Mouse (Mus musculus): ENCODE results near the gene Zdhhc14. TPM values are rescaled to one million over a fixed set of nuclear protein-coding genes. Genes with fewer than 3 reads are reported as not detected.
A peak's percentile ranks its signal among the peaks of the same experiment; 100 is the strongest.

The Zdhhc14 gene
- polyA plus RNA-seq, 1 experiment from 2014 or later: 1.4 TPM

DNA sequence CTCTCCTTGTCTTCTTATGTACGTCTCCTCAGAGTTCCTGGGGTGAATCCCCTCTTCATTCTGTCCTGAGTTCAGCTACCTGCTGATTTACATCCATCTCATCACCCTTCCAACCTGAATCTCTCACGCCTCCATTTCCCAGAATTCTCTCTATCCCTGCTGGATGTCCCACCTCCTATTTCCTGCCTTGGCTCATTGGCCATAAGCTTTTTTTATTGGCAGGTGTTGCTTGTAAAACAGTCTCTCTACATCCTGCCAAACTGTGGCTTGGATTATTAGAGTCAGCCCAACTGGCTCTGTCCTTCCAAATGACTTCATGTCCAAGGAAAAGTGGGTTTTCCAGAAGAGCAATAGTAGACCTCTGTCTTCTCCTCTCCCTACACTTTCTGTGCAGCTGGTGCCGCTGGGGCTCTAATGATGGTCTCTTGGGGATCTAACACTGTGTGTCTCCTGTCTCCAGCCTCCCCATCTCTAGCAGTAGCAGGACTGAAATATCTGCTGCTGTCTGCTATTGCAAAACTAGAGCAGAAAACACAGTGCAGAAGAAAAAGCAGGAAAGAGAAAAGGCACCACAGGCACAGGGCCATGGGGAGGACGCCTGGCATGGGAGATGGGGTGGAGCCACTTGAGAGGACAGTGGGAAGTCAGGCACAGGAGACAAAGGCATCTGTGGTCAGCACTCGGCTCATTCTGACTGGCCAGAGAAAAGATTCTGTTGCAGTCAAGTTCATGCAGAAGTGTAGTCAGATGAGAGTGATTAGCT lies 288.0 kb downstream of the Zdhhc14 start:
- H3K27me3 ChIP-seq (replicated peaks; ENCODE audit: control insufficient read depth, insufficient read depth, low read length): no peaks in the 10 kb centered on the region
- no peak overlapping the region for H3K4me3 ChIP-seq (ENCODE audit: low read depth, low read length)
- 83% methylated on average over 5 of the region's 5 CpGs for WGBS
- no peaks in the 10 kb centered on the region for H3K36me3 ChIP-seq (ENCODE audit: control insufficient read depth, insufficient read depth)
- no peak for ATAC-seq
- H3K27ac ChIP-seq (ENCODE audit: low read depth, low read length): no peak overlapping the region
- H3K9me3 ChIP-seq (ENCODE audit: control insufficient read depth): no peaks in the 10 kb centered on the region
- no peak overlapping the region for H3K4me2 ChIP-seq (replicated peaks; ENCODE audit: low read depth)
- TF ChIP-seq CTCF (IDR thresholded peaks at IDR 0.05; ENCODE audit: low read depth): no peak
- no peaks in the 10 kb centered on the region for H3K4me1 ChIP-seq (replicated peaks; ENCODE audit: control insufficient read depth, insufficient read depth, low read length)
- H3K9ac ChIP-seq (ENCODE audit: low read depth, low read length): no peak overlapping the region

DNA sequence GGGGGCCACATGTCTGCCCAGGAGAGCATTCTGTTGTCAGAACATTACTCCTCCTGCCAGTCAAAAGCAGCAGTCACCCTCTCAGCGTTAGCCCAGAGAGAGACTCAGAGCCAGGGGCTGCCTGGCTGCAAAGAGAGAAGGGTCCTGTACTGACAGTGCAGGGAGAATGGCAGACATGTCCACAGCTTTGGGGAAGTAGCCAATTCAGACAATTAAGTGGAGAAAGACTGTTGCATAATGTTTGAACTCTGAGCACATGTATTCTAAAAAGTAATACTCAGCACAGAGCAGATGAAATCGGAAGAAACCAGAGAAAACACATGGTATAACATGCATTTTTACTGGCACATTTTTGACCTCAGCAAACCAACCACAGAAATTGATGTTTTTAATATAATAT lies 292.9 kb downstream of the Zdhhc14 start:
- 53% methylated on average over 2 of the region's 2 CpGs for WGBS
- Histone ChIP-seq H3K9ac (ENCODE audit: low read depth, low read length) (no peak overlapping the region), H3K27me3 (replicated peaks; ENCODE audit: control insufficient read depth, insufficient read depth, low read length) (no peaks in the 10 kb centered on the region), H3K4me2 (replicated peaks; ENCODE audit: low read depth) (no peak overlapping the region), H3K27ac (ENCODE audit: low read depth, low read length) (no peak overlapping the region), H3K9me3 (ENCODE audit: control insufficient read depth) (no peaks in the 10 kb centered on the region), H3K4me1 (replicated peaks; ENCODE audit: control insufficient read depth, insufficient read depth, low read length) (no peaks in the 10 kb centered on the region), H3K36me3 (ENCODE audit: control insufficient read depth, insufficient read depth) (no peaks in the 10 kb centered on the region), H3K4me3 (ENCODE audit: low read depth, low read length) (no peak overlapping the region)
- TF ChIP-seq CTCF (IDR thresholded peaks at IDR 0.05; ENCODE audit: low read depth): no peak
- no peak for ATAC-seq

DNA sequence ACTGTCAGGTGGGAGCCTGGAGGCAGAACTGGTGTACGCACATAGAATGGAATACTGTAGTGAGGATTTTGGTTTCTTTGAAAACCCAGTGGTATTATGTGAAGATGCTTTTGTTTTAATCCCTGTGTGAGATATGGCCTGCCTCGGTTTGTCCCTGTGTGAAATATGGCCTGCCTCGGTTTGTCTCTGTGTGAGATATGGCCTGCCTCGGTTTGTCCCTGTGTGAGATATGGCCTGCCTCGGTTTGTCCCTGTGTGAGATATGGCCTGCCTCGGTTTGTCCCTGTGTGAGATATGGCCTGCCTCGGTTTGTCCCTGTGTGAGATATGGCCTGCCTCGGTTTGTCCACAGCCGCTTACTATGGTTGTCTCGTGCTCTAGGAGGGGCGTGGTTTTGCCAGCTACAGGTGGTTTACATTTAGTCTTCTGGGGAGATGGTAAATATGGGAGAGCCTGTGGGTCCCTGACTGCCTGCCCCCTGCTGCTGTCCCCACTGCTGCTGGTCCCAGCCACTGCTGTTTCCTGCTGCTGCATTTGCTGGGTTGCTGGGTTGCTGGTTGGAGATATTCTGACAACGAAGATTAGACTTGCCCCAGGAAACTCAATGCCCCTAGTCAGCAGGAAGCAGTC lies 299.9 kb downstream of the Zdhhc14 start:
- Histone ChIP-seq H3K27ac (ENCODE audit: low read depth, low read length) (no peak overlapping the region), H3K4me2 (replicated peaks; ENCODE audit: low read depth) (no peak overlapping the region), H3K36me3 (ENCODE audit: control insufficient read depth, insufficient read depth) (no peaks in the 10 kb centered on the region), H3K9ac (ENCODE audit: low read depth, low read length) (no peak overlapping the region), H3K4me1 (replicated peaks; ENCODE audit: control insufficient read depth, insufficient read depth, low read length) (no peaks in the 10 kb centered on the region), H3K4me3 (ENCODE audit: low read depth, low read length) (no peak overlapping the region), H3K9me3 (ENCODE audit: control insufficient read depth) (no peaks in the 10 kb centered on the region), H3K27me3 (replicated peaks; ENCODE audit: control insufficient read depth, insufficient read depth, low read length) (no peaks in the 10 kb centered on the region)
- 90% methylated on average over 12 of the region's 12 CpGs for WGBS
- ATAC-seq: no peak
- no peak for TF ChIP-seq CTCF (IDR thresholded peaks at IDR 0.05; ENCODE audit: low read depth)

DNA sequence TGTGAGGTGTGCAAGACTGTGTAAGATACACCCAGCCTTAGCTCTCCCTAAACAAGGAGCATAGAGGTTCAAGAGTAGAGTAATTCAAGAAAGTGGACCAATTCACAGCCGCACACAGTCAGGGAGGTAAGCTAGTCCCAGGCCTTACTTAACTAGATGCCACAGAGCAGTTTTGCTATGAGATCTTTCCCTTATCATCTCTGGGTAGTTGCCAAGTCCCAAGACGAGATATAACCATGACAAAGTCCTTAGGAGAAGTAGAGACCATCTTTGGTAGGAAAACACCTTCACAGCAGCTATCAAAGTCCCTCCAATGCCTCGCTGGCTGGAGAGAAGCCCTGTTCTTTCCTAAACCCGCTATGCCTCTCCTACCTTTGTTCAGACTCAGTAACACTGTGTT lies 301.2 kb downstream of the Zdhhc14 start:
- no peaks in the 10 kb centered on the region for H3K4me1 ChIP-seq (replicated peaks; ENCODE audit: control insufficient read depth, insufficient read depth, low read length)
- no peaks in the 10 kb centered on the region for H3K36me3 ChIP-seq (ENCODE audit: control insufficient read depth, insufficient read depth)
- no peak for ATAC-seq
- 59% methylated on average over 4 of the region's 4 CpGs for whole genome bisulfite sequencing
- no peak for TF ChIP-seq CTCF (IDR thresholded peaks at IDR 0.05; ENCODE audit: low read depth)
- H3K9ac ChIP-seq (ENCODE audit: low read depth, low read length): no peak overlapping the region
- no peaks in the 10 kb centered on the region for H3K9me3 ChIP-seq (ENCODE audit: control insufficient read depth)
- peak overlapping the region; percentile 60; the same call in 1 of the 2 replicates for H3K27ac ChIP-seq (ENCODE audit: low read depth, low read length)
- no peak overlapping the region for H3K4me2 ChIP-seq (replicated peaks; ENCODE audit: low read depth)
- H3K4me3 ChIP-seq (ENCODE audit: low read depth, low read length): no peak overlapping the region
- no peaks in the 10 kb centered on the region for H3K27me3 ChIP-seq (replicated peaks; ENCODE audit: control insufficient read depth, insufficient read depth, low read length)

DNA sequence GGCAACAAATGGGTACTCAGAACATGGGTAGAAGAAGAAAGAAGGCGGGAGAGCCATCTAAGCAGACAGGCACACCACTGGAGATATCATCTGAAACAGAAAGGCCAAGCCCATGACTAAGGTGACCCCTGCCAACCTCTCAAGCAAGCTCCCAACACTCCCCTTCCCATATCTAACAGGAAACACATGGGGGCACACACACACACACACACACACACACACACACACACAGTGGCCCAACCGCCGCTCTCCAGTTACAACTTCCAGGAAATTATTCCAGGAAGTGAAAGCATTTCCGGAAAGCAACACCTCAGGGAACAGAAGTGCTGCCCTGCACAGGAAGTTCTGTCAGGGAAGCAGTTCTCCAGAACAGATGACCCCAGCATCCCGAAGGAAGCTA lies 301.9 kb downstream of the Zdhhc14 start:
- ATAC-seq: no peak
- Histone ChIP-seq H3K27me3 (replicated peaks; ENCODE audit: control insufficient read depth, insufficient read depth, low read length) (no peaks in the 10 kb centered on the region), H3K4me2 (replicated peaks; ENCODE audit: low read depth) (no peak overlapping the region), H3K4me1 (replicated peaks; ENCODE audit: control insufficient read depth, insufficient read depth, low read length) (no peaks in the 10 kb centered on the region), H3K9ac (ENCODE audit: low read depth, low read length) (no peak overlapping the region), H3K36me3 (ENCODE audit: control insufficient read depth, insufficient read depth) (no peaks in the 10 kb centered on the region), H3K9me3 (ENCODE audit: control insufficient read depth) (no peaks in the 10 kb centered on the region), H3K4me3 (ENCODE audit: low read depth, low read length) (no peak overlapping the region), H3K27ac (ENCODE audit: low read depth, low read length) (0 out of 2 replicates have a peak overlapping the region, but pooled peaks have one; percentile 60)
- WGBS: 60% methylated on average over 5 of the region's 5 CpGs
- no peak for TF ChIP-seq CTCF (IDR thresholded peaks at IDR 0.05; ENCODE audit: low read depth)

DNA sequence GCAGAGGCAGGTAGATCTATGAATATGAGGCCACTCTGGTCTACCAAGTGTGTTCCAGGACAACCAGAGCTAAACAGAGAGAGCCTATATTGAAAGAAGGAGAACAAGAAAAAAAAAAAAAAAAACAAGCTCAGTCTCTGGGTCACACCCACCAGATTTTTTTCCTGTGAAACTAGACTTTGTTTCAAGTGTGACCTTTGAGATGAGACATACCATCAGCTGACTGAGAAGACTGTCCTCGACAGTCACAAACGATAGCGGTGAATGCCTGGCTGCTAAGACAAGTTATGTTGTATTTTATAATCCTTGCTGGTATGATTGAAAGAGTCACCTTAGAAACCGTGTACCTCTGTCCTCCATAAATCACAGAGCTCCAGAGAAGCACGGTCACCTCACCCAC lies 303.0 kb downstream of the Zdhhc14 start:
- peaks cover 3% of the 10 kb centered on the region; the same call in 1 of the 2 replicates for H3K4me1 ChIP-seq (replicated peaks; ENCODE audit: control insufficient read depth, insufficient read depth, low read length)
- TF ChIP-seq CTCF (IDR thresholded peaks at IDR 0.05; ENCODE audit: low read depth): no peak
- H3K27me3 ChIP-seq (replicated peaks; ENCODE audit: control insufficient read depth, insufficient read depth, low read length): no peaks in the 10 kb centered on the region
- 43% methylated on average over 5 of the region's 5 CpGs for WGBS
- no peaks in the 10 kb centered on the region for H3K36me3 ChIP-seq (ENCODE audit: control insufficient read depth, insufficient read depth)
- H3K4me3 ChIP-seq (ENCODE audit: low read depth, low read length): no peak overlapping the region
- H3K9ac ChIP-seq (ENCODE audit: low read depth, low read length): no peak overlapping the region
- no peaks in the 10 kb centered on the region for H3K9me3 ChIP-seq (ENCODE audit: control insufficient read depth)
- no peak overlapping the region for H3K4me2 ChIP-seq (replicated peaks; ENCODE audit: low read depth)
- peak; percentile 52 for ATAC-seq
- peak overlapping the region; percentile 72 for H3K27ac ChIP-seq (ENCODE audit: low read depth, low read length)
